Mouse (Mus musculus): ENCODE data around the gene Gm10570. TPM values are rescaled to one million over a fixed set of nuclear protein-coding genes. Genes with fewer than 3 reads are reported as not detected.
A peak's percentile ranks its signal among the peaks of the same experiment; 100 is the strongest.

The Gm10570 gene
- total and polyA plus RNA-seq, 3 experiments = 0.27 TPM; not detected in 2

GRCm38 (mm10) chr4:130304746-130305145 lies 3.7 kb downstream of the Gm10570 start:
- 41% methylated on average over 3 of the region's 3 CpGs for WGBS
- Histone ChIP-seq H3K79me2 (replicated peaks; ENCODE audit: control insufficient read depth, insufficient read depth, low read length) (no peaks in the 10 kb centered on the region; the same call in 1 of the 2 replicates), H3K27ac (no peak overlapping the region), H3K9ac (ENCODE audit: low read depth, low read length) (no peak overlapping the region), H3K4me3 (no peak overlapping the region), H3K4me1 (ENCODE audit: control insufficient read depth, insufficient read depth, low read length) (peaks cover 2% of the 10 kb centered on the region; the same call in 1 of the 2 replicates), H3K36me3 (ENCODE audit: control insufficient read depth, insufficient read depth, low read length) (no peaks in the 10 kb centered on the region), H3K27me3 (ENCODE audit: control insufficient read depth, insufficient read depth, low read length) (peaks cover 3% of the 10 kb centered on the region; the same call in 1 of the 2 replicates)
- intact Hi-C loops (cut with DNase I) = no loop called here
- TF ChIP-seq POLR2A (IDR thresholded peaks at IDR 0.05; ENCODE audit: insufficient read depth, low read depth, low read length) = no peak
- TF ChIP-seq EP300 (IDR thresholded peaks at IDR 0.05; ENCODE audit: insufficient read depth, low read depth, low read length) = no peak
- TF ChIP-seq CTCF (IDR thresholded peaks at IDR 0.05) = no peak
- no peak for DNase-seq

- no peak for DNase-seq
- no peak overlapping the region for H3K9ac ChIP-seq (ENCODE audit: low read depth, low read length)
- H3K4me1 ChIP-seq (ENCODE audit: control insufficient read depth, insufficient read depth, low read length) = peaks cover 4% of the 10 kb centered on the region; the same call in 1 of the 2 replicates
- no peaks in the 10 kb centered on the region for H3K79me2 ChIP-seq (replicated peaks; ENCODE audit: control insufficient read depth, insufficient read depth, low read length)
- H3K36me3 ChIP-seq (ENCODE audit: control insufficient read depth, insufficient read depth, low read length) = no peaks in the 10 kb centered on the region
- no peak overlapping the region for H3K27ac ChIP-seq
- no peak overlapping the region for H3K4me3 ChIP-seq
- intact Hi-C loops (cut with DNase I) = no loop called here
- no peaks in the 10 kb centered on the region for H3K27me3 ChIP-seq (ENCODE audit: control insufficient read depth, insufficient read depth, low read length)
- TF ChIP-seq CTCF (IDR thresholded peaks at IDR 0.05) = no peak
- TF ChIP-seq POLR2A (IDR thresholded peaks at IDR 0.05; ENCODE audit: insufficient read depth, low read depth, low read length) = no peak
- no peak for TF ChIP-seq EP300 (IDR thresholded peaks at IDR 0.05; ENCODE audit: insufficient read depth, low read depth, low read length)
- WGBS = 61% methylated on average over 12 of the region's 12 CpGs
These were observed 6.1 kb downstream of the Gm10570 start for GRCm38 (mm10) chr4:130302285-130302870.

GRCm38 (mm10) chr4:130299629-130300018 lies 8.8 kb downstream of the Gm10570 start:
- WGBS = 42% methylated on average over 8 of the region's 8 CpGs
- no peaks in the 10 kb centered on the region for H3K79me2 ChIP-seq (replicated peaks; ENCODE audit: control insufficient read depth, insufficient read depth, low read length)
- peaks cover 4% of the 10 kb centered on the region; the same call in 1 of the 2 replicates for H3K4me1 ChIP-seq (ENCODE audit: control insufficient read depth, insufficient read depth, low read length)
- H3K27ac ChIP-seq = peak overlapping the region; percentile 84
- H3K4me3 ChIP-seq = no peak overlapping the region
- H3K27me3 ChIP-seq (ENCODE audit: control insufficient read depth, insufficient read depth, low read length) = no peaks in the 10 kb centered on the region
- DNase-seq = no peak
- peak overlapping the region; percentile 51; the same call in 1 of the 2 replicates for H3K9ac ChIP-seq (ENCODE audit: low read depth, low read length)
- no peaks in the 10 kb centered on the region for H3K36me3 ChIP-seq (ENCODE audit: control insufficient read depth, insufficient read depth, low read length)
- TF ChIP-seq CTCF (IDR thresholded peaks at IDR 0.05) (no peak), EP300 (IDR thresholded peaks at IDR 0.05; ENCODE audit: insufficient read depth, low read depth, low read length) (no peak), POLR2A (IDR thresholded peaks at IDR 0.05; ENCODE audit: insufficient read depth, low read depth, low read length) (no peak)
- intact Hi-C loops (cut with DNase I) = no loop called here

- Histone ChIP-seq H3K4me1 (ENCODE audit: control insufficient read depth, insufficient read depth, low read length) (peaks cover 4% of the 10 kb centered on the region; the same call in 1 of the 2 replicates), H3K27me3 (ENCODE audit: control insufficient read depth, insufficient read depth, low read length) (no peaks in the 10 kb centered on the region), H3K4me3 (no peak overlapping the region), H3K79me2 (replicated peaks; ENCODE audit: control insufficient read depth, insufficient read depth, low read length) (no peaks in the 10 kb centered on the region), H3K27ac (peak overlapping the region; percentile 84), H3K9ac (ENCODE audit: low read depth, low read length) (no peak overlapping the region), H3K36me3 (ENCODE audit: control insufficient read depth, insufficient read depth, low read length) (no peaks in the 10 kb centered on the region)
- 59% methylated on average over 11 of the region's 11 CpGs for WGBS
- TF ChIP-seq POLR2A (IDR thresholded peaks at IDR 0.05; ENCODE audit: insufficient read depth, low read depth, low read length) (no peak), EP300 (IDR thresholded peaks at IDR 0.05; ENCODE audit: insufficient read depth, low read depth, low read length) (peak; percentile 95)
- DNase-seq = peak; percentile 72 to 86
- intact Hi-C loops (cut with DNase I) = no loop called here
These were observed 9.4 kb downstream of the Gm10570 start for GRCm38 (mm10) chr4:130298877-130299628.

- Histone ChIP-seq H3K4me1 (ENCODE audit: control insufficient read depth, insufficient read depth, low read length) (peaks cover 4% of the 10 kb centered on the region; the same call in 1 of the 2 replicates), H3K27me3 (ENCODE audit: control insufficient read depth, insufficient read depth, low read length) (no peaks in the 10 kb centered on the region), H3K27ac (no peak overlapping the region), H3K36me3 (ENCODE audit: control insufficient read depth, insufficient read depth, low read length) (no peaks in the 10 kb centered on the region), H3K4me3 (no peak overlapping the region), H3K9ac (ENCODE audit: low read depth, low read length) (no peak overlapping the region), H3K79me2 (replicated peaks; ENCODE audit: control insufficient read depth, insufficient read depth, low read length) (no peaks in the 10 kb centered on the region)
- DNase-seq = no peak
- TF ChIP-seq EP300 (IDR thresholded peaks at IDR 0.05; ENCODE audit: insufficient read depth, low read depth, low read length) (0 out of 2 replicates have a peak, but pooled peaks have one; percentile 34), POLR2A (IDR thresholded peaks at IDR 0.05; ENCODE audit: insufficient read depth, low read depth, low read length) (no peak), CTCF (IDR thresholded peaks at IDR 0.05) (peak; percentile 77)
- intact Hi-C loops (cut with DNase I) = no loop called here
- 11% methylated on average over 13 of the region's 13 CpGs for WGBS
These were observed 11.3 kb downstream of the Gm10570 start for GRCm38 (mm10) chr4:130297123-130297529.

All from heart, adult 2 months (tissue).